Mouse (Mus musculus) layer of hippocampus, postnatal 10 days (tissue): ENCODE data around the gene Zbtb44. TPM values are rescaled to one million over a fixed set of nuclear protein-coding genes. Genes with fewer than 3 reads are reported as not detected.
"Not testable (repeated sequence)": the region's sequence is repeated elsewhere in the genome, so short reads cannot be mapped to it uniquely, and the experiment has no call there.

Experiments used
- DNase-seq, 2 experiments: peaks; one replicate each; pipeline ENCODE4 v3.0.0; 2021; ENCODE audit warnings: low spot score in 2 of 2
- long read RNA-seq: library from polyadenylated mRNA; stranded (forward); transcript quantifications from one replicate; pipeline ENCODE4 v2.0.0, GENCODE M21; 2023
- total RNA-seq, 2 experiments: library from RNA; stranded (reverse); gene quantifications; 2 replicates each; pipeline ENCODE4 v1.2.3; 2021

Gene Zbtb44
- total RNA-seq = 10 to 100 TPM; 34.6 to 35.7 TPM
- long read RNA-seq, partial matches to known transcripts = 0 of 6 reads
- long read RNA-seq, other reads (novel, unspliced or antisense) = 6 of 6 reads

DNA sequence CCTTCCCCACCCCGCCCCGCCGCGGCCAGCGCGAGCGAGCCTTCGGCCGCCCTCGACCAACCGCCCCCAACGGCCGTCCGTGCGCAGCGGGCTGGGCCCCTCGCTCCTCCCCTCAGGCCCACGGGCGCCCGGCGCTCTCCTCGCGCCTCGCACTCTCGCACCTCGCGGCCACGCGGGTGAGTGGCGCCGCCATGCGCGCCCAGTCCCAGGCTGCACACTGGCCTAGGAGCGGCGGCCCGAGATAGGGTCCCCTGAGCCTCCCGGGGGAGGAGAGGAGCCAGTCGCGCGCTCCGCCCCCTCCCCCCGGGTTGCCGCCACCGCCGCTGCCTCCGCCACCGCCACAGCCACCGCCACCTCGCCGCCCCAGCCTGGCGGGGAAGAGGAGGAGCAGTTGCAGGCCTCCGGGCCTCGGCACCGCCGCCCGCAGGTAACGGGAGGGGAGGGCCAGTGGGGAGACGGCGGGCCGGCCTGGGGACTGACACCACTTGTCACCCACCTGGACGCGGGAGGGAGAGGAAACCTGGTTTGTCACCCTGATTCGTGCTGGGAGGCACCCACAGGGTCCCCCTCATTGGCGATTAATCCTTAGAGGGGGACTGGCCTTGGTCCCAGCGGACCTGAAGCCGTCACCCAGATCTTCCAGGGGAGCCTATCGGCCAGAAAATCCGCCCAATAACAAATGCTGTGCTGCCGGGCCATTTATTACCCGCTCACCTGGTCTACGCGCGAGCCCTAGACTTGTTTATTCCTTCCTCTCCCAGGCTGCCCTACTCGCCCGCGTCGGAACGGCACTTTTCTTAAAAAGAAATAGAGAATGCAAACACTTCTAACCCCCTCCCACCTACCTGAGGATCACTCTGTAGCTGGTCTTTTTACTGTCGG lies at the start of gene Zbtb44:
Zbtb44 (plus strand) TSS at position 113 of the 882 bp plus-strand sequence.
- DNase-seq = peak in 1 of 2 experiments; percentile 72

DNA sequence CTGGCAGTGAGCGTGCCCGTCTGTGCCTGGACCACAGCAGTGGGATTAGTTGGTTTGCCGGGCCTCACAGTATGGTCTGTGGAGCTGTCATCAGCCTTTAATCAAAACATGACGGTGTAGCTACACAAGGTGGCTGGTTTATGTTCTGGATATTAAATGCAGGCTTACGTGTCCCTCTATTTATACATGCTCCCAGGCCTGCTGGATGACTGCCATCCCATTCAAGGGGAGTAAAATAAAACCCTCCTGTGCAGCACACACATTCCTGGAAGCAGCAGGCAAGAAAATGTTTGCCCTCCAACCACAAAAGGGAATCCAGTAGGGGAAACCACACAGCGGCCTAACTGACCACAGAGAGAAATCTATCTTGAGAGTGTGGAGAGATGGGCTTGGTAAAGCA lies 44.7 kb upstream of the Zbtb44 start:
- no peak for DNase-seq

DNA sequence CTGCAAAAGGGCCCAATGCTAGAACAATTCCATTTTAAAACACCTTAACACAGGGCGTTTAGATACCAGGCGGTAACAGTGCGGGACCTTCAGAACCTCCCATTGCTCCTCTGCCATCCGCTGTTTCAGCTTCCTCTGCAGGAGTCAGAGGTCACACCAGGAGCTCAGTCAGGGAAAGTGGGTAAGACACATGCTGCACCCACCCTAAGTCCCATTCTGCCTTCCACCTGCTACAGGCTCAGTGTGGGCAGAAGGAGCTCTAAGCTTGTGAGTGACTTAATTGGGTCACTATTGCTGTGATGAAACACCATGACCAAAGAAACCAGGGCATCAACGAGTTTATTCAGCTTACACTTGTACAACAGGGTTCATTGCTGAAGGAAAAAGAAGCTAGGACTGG lies 37.3 kb upstream of the Zbtb44 start:
- no peak for DNase-seq

DNA sequence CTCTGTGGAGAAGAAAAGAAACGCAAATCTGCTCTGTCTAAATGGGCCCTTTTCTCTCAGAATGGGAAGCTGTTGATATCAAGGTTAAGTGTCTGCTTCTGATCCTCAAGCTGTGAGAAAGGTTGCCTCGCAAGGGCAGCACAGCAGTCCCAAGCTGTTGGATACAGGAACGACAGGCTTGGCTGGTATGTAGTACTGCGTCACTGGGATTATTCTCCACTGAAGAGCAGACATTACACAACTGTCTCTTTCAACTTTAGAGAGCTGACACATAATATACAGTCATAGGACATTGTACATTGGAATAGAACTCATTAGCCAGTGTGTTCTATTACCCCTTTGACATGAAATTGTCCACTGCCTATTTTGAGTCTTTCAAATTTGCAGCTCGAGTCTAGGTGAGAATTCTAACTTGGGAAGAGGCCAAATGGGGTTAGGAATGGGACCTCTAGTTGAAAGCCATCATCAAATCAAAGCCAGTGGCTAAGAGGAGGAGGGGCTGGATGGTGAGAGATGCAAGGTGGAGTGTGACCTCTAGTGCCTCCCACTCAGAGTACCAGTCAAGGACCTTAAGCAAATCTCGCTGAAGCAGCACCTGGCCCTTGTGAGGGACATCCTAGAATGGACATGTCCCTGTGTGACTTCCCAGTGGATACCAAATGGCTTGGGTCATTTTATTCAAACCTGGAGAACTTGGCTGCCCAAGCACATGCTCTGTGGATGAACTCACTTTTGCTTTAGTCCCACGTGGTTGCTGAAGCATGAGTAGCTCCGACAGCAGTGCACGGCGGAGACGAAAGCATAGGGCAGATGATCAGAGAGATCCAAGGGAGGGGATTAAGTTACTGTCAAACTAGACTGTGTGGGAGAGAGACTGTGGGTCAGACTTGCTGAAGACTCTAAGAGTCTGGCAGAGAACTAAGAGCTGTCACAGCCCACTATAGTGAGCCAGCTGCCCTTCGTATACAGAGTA lies 33.6 kb upstream of the Zbtb44 start:
- no peak for DNase-seq

DNA sequence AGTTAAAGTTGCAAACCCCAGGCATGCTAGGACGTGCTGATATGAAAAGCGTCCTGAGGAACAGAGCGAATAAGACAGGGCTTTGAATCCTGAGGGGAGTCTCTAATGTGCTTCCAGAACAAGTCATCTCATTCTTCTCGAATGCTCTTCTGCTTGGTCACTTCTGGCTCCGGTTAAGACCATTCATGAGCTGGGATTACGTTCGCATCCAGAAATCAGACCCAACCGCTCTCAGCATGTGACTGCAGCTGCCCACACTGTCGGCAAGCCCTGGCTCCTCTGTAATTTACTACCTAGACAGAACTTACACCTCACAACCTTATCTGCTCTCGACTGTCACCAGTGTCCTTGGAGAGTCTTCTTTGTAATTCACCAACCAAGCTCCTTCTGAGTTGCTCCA lies 29.8 kb upstream of the Zbtb44 start:
- DNase-seq = no peak

DNA sequence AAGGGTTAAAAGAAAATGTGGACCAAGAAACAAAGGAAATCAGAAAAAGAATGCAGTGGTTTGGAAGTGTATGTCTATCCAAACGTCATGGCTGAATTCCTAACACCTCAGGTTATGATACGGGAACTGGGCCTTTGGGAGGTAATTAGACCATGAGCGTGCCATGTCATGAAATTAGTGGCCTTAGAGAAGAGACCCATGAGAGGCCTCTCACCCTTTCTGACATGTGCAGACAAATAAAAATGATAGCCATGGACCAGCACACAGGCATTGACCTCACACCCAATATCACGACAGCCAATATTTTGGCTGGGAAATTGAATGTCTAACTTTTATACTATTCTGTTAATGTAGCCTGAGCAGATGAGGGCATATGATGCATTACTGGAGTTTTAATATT lies 27.9 kb upstream of the Zbtb44 start:
- DNase-seq = no peak

DNA sequence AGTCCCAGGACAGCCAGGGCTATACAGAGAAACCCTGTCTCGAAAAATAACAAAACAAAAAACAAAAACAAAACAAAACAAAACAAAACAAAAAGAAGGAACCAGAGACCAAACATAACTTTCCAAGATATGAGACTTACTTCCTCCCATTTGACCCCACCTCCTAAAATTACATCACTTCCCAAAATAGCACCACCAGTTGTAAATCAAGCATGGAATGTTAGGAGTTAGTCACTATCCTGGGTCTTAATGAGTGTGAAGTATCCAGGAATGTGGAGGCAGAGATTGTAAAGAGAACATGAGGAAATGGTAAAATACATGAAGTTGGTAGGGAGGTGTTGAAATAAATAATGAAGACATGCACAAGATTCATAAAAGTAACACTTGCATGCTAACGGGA lies 21.1 kb upstream of the Zbtb44 start:
- DNase-seq = no peak

DNA sequence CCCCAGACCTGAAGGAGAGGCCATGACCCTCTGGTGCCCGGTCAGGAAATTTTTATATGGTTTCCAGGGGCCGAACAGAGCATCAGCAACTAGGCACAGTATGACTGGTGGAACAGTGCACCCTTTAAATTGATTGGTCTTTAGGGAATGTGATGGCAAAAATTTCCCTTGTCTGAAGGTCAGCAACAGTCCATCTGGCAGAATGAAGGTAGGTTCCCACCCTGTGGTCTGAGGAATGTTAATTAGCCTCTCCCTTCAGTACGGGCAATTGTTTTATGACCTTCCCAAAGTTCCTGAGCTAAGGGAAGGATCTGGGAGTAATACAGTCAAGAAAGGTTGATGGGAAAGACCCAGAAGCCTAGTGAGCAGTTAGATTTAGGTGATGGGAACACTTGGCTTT lies 20.4 kb upstream of the Zbtb44 start:
- no peak for DNase-seq

DNA sequence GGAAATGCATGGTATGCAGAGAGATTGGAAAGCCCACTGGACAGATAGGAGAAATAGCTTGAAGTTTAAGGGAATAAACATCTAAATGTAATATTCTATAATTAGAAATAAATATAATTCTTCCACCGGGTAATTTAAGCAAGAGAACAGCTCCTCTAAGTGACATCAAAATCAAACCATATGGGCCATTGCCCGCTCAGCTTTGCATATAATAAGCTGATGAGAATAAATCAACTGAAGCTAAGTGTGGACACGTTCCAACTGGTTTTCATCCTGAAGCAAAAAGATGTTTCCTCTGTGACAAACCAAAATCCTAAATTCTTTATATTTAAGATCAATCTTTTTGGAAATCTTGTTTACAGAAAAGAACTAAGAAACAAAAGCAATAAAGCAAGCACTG lies 19.7 kb upstream of the Zbtb44 start:
- no peak for DNase-seq

DNA sequence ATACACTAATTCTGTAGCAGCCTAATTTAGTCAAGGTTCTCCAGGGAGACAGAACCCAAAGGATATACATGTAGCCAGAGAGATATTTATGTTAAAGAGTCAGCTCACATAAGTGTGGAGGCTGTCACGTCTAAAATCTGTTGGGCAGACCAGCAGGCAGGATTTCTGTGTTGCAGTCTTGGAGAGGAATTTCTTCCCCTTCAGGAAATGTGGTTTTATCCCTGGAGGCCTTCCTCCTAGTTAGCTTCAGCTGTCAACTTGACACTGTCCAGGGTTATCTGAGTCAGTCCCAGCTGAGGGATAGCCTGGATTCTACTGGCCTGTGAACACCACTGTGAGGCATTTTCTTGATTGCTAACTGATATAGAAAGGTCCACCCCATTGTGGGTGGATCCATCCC lies 18.9 kb upstream of the Zbtb44 start:
- DNase-seq = no peak

DNA sequence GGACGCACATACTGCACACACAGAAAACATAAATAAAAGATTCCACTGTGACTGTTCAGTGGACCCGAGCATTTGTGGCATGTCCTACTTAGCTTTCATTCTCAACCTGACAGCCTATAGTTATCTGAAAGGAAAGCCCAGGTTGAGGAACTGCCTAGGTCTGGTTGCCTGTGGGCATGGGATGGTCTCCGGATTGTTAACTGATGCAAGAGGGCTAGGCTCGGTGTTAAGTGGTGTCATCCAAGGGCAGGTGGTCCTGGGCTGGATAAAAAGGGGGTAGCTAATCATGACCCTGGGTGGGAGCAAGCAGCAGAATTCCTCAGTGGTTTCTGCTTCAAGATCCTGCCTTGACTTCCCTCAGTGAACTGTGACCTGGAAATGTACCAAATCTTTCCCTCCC lies 17.8 kb upstream of the Zbtb44 start:
- no peak for DNase-seq

DNA sequence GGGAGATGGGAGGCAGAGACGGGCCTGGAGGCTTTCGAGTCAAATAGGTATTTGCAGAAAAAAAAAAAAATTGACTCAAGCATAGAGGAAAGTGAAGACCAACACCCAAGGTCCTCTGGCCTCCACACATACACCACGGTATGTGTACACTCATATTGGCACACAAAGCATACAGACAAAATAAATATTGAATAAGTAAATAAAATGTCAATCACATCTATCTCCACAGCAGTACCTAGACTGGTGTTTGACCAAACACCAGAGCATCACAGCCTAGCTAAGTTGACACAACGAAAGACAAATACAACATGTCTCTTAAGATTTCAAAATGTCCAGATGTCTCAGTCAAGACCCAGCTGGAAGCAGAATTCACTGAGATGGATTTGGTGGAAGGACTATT lies 17.0 kb upstream of the Zbtb44 start:
- DNase-seq = no peak

DNA sequence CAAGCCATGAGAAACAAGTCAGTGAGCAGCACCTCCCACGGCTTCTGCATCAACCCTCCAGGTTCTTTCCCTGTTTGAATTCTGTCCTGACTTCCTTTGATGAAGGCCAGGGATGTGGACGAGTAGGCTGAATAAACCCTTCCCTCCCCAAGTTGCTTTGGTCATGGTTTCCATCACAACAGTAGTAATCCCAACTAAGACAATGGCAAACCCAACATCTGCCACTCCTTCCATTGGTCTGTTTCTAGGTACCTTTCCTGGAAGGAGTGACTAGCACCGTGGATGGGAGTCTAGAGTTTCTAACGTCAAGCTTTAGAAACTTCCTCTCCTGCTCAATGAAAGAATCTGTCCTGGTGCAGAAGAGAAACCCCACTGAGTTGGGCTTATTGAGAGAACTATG lies 12.8 kb upstream of the Zbtb44 start:
- DNase-seq = no peak

DNA sequence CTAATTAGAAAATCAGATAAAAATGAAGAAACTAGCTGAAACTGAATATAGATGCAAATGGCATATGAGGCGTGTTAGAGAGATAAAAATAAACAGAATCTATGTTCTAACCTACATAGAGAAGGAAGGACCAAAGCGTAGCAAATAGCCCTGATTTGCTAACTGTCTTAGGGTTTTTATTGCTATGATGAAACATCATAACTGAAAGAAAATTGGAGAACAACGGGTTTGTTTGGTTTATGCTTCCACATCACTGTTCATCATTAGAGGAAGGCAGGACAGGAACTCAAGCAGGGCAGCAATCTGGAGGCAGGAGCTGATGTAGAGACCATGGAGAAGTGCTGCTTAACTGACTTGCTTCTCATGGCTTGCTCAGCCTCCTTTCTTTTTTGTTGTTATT lies 12.3 kb upstream of the Zbtb44 start:
- no peak for DNase-seq

DNA sequence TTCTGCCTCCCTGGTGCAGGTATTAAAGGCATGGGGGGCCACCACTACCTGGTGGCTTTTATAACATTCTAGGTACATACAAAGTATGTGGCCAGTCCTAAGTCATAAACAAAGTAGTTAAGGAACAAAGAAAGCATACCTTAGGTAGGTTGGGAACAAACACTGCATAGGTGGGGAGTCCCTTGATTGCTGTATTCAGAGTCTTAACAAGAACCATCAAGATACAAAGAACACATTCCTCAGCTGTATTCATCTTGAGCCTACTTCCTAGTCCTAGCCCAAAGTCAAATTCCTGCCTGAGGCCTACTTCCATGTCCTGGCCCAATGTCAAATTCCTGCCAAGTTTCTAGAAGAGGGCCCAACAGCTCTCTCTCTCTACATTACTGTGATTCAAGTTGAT lies 11.7 kb upstream of the Zbtb44 start:
- DNase-seq = no peak

DNA sequence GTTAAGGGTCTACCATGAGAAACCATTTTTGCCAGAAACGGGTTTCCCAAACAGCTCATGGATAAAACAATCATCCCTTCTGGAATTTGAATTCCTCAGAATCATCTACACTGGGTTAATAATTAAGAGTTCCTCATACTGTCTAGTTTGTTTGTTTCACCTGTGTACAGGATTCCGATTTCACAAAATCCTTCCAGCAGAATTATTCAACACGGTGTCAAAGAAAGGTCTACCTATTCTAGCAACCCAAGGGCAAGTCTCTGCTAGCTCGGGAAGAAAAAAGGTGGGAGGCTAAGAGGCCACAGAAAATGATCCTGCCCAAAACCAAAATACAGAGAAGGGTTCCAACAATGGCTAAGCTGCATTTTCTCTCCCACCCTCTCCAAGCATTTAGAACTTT lies 2.2 kb upstream of the Zbtb44 start:
- DNase-seq = no peak

DNA sequence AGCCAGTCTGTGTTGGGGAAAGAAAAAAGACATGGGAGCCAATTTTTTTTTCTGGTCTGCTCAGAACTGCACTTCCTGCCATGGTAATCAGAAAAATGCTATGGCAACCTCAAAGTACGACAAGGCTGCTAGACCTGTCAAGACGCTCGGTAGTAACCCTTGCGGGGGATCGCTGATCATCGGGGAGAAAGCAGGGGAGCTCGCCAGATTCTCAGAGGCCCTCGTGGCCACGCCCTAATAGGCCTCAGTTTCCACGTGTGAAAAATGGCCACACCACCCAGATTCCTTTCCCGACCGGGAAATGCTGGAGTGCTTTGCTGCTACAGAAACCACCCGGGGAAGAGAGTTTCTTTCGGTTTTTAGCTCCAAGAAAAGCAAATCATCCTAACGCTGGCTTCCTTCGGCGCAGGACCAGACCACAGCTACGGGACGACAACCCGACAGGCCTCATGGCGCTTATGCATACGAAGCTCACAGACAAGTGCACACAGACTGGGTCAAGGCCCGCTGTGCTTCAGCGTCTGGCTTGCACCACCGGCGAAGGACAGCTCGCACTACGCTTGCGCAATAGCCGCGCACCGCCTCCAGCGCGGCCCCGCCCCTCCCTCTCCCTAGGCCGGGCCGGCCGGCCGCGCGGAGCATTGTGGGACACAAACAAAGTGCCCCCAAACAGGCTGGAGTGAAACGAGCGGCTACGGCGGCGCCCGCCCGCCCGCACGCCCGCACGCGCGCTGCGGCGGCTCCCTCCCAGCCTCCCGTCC lies 513 bp upstream of the Zbtb44 start:
- DNase-seq = peak; percentile 93 to 97

DNA sequence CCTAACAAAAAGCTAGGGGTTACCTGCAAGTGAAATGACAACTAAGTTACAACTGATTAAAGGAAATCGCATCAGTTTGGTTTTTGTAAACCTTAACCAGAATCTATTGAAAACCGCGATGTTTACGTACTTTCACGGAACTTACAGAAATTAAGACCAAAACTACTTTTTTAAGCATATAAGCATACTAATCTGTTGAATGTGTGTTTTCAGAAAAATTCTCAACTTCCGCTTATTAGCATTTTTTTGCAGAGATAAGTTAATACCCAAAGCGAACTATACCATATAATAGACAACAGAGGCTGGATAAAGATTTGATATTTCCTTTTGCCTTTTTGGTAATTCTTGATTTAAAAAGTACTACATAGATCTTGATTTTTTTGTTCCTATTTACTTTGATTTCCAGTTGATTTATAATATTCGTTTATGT lies 985 bp downstream of the Zbtb44 start:
- DNase-seq = no peak

DNA sequence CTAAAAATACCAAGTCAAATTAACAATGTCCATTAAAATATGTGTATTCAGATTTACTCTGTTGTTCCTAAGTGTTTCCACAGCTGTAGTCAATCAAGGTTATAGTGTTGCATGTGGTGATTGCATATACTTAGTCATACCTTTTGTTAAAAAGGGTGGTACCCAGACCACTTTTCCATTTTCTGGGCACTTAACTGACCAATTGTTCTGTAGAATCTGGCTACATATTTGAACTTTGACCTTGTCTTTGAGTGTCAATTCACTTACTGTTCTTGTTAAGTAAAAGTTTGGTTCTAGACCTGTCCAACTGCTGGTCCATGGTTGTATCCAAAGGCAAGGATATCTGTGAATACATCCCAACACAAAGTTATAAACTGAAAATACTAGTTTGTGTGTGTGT lies 2.1 kb downstream of the Zbtb44 start:
- no peak for DNase-seq

DNA sequence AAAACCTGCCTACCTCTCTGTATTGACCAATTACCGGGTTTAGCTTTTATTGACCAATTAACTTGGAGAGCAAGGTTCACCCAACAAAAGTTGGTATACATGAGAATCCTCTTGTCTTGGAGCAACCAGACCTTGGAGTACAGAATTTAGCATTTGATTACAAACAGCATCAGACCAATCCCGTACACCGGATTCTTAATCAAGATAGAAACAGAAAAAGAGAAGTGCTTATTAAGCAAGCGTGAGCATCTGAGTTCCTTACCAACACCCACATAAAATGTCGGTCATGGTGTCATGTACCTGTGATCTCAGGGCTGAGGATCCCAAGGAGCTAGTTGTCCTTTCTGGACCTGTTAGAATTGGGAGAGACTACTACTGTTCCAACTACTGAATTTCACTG lies 19.8 kb downstream of the Zbtb44 start:
- no peak for DNase-seq

DNA sequence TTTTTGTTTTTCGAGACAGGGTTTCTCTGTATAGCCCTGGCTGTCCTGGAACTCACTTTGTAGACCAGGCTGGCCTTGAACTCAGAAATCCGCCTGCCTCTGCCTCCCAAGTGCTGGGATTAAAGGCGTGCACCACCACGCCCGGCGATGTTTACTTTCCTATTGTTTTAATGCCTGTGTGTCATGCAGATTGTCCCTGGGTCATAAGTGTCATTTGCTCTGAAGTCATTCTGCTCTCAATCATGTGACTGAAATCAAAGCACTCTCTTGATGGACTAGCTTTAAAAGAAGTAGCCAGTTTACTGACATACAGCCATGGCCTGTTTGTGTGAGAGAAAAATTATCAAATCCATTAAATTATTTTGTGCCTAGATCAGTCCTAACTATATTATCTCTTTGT lies 21.1 kb downstream of the Zbtb44 start:
- DNase-seq = not testable (repeated sequence)
